Mouse (Mus musculus): ENCODE measurements around the gene Palld.

GRCm38 (mm10) chr8:61708586-61709305 is 193.7 kb downstream of the Palld start:
- TF ChIP-seq CTCF (IDR thresholded peaks at IDR 0.05; ENCODE audit: extremely low read depth, insufficient read depth, insufficient read length, insufficient replicate concordance), result no peak
- TF ChIP-seq POLR2A (IDR thresholded peaks at IDR 0.05; ENCODE audit: low read depth, low read length), result no peak

Data from spleen, adult 2 months (tissue).